Comparison of ENCODE assay signal across 15 mouse cellular contexts in genomic region chr3:37667119-37667467, GRCm38 (mm10). TPM values are rescaled to one million over a fixed set of nuclear protein-coding genes. Genes with fewer than 3 reads are reported as not detected.
DNase-seq lines count a peak whose midpoint lies in the region; ATAC-seq lines count a peak whose summit lies in the region.
"Had no signal": no experiment of that assay in that cellular context is flagged by ENCODE, and none has a peak within 500 bp of the region (broad histone marks: within the 10 kb centered on the region; RNA-seq: fewer than 3 reads in every experiment).

No protein-coding gene starts in this region.

- WGBS in forebrain, embryonic 12.5 days: 22% methylated on average over 2 of the region's 2 CpGs
- WGBS in forebrain, embryonic 14.5 days: 21% methylated on average over 2 of the region's 2 CpGs
- 33% methylated on average over 2 of the region's 2 CpGs for WGBS in liver, embryonic 12.5 days (ENCODE audit: insufficient replicate concordance)
- WGBS in neural tube, embryonic 12.5 days: 17% methylated on average over 2 of the region's 2 CpGs

- no peak overlapping the region for H3K27ac ChIP-seq in forebrain, embryonic 12.5 days
- no peak overlapping the region for H3K27ac ChIP-seq in forebrain, embryonic 14.5 days (ENCODE audit: low read depth, low read length)
- H3K27ac ChIP-seq in liver, embryonic 12.5 days: no peak overlapping the region
- H3K27ac ChIP-seq in neural tube, embryonic 12.5 days: no peak overlapping the region
- H3K27ac ChIP-seq: hindbrain, embryonic 15.5 days; left cerebral cortex, adult 2 months; liver, embryonic 15.5 days; neural tube, embryonic 13.5 days had no signal

- peaks cover 14% of the 10 kb centered on the region for H3K9me3 ChIP-seq in forebrain, embryonic 12.5 days
- H3K9me3 ChIP-seq in forebrain, embryonic 14.5 days (replicated peaks; ENCODE audit: control insufficient read depth, low read length): peaks cover 14% of the 10 kb centered on the region; the same call in 1 of the 2 replicates
- no peaks in the 10 kb centered on the region for H3K9me3 ChIP-seq in liver, embryonic 12.5 days (replicated peaks)
- H3K9me3 ChIP-seq in neural tube, embryonic 12.5 days: peaks cover 10% of the 10 kb centered on the region
- H3K9me3 ChIP-seq: liver, embryonic 15.5 days had no signal

- 0 out of 2 replicates have a peak overlapping the region, but pooled peaks have one; percentile 1 for H3K4me2 ChIP-seq in forebrain, embryonic 12.5 days
- H3K4me2 ChIP-seq in forebrain, embryonic 14.5 days (ENCODE audit: low read length): no peak overlapping the region
- peak overlapping the region; percentile 20; the same call in 1 of the 2 replicates for H3K4me2 ChIP-seq in liver, embryonic 12.5 days
- H3K4me2 ChIP-seq in neural tube, embryonic 12.5 days (replicated peaks): peak overlapping the region; percentile 25; the same call in 1 of the 2 replicates
- H3K4me2 ChIP-seq: hindbrain, embryonic 15.5 days; liver, embryonic 15.5 days; neural tube, embryonic 13.5 days had no signal

- 0 out of 2 replicates have a peak, but pooled peaks cover 4% of the 10 kb centered on the region for H3K27me3 ChIP-seq in forebrain, embryonic 12.5 days
- H3K27me3 ChIP-seq in forebrain, embryonic 14.5 days (replicated peaks; ENCODE audit: control insufficient read depth, insufficient read depth, low read length): no peaks in the 10 kb centered on the region
- peaks cover 33% of the 10 kb centered on the region for H3K27me3 ChIP-seq in liver, embryonic 12.5 days (replicated peaks)
- 0 out of 2 replicates have a peak, but pooled peaks cover 13% of the 10 kb centered on the region for H3K27me3 ChIP-seq in neural tube, embryonic 12.5 days (replicated peaks)

- H3K4me1 ChIP-seq in forebrain, embryonic 12.5 days: peaks cover 18% of the 10 kb centered on the region
- no peaks in the 10 kb centered on the region for H3K4me1 ChIP-seq in forebrain, embryonic 14.5 days (ENCODE audit: control insufficient read depth, insufficient read depth, low read length)
- peaks cover 24% of the 10 kb centered on the region for H3K4me1 ChIP-seq in liver, embryonic 12.5 days
- peaks cover 17% of the 10 kb centered on the region for H3K4me1 ChIP-seq in neural tube, embryonic 12.5 days

- ATAC-seq in forebrain, embryonic 12.5 days (ENCODE audit: low FRiP score): peak; percentile 33; the same call in 1 of the 2 replicates
- ATAC-seq in forebrain, embryonic 14.5 days: no peak
- ATAC-seq in liver, embryonic 12.5 days: no peak
- ATAC-seq in neural tube, embryonic 12.5 days (ENCODE audit: low FRiP score, low read depth): no peak

- no peak overlapping the region for H3K4me3 ChIP-seq in forebrain, embryonic 12.5 days (replicated peaks)
- no peak overlapping the region for H3K4me3 ChIP-seq in forebrain, embryonic 14.5 days (ENCODE audit: low read depth, low read length)
- no peak overlapping the region for H3K4me3 ChIP-seq in liver, embryonic 12.5 days
- H3K4me3 ChIP-seq in neural tube, embryonic 12.5 days: no peak overlapping the region
- H3K4me3 ChIP-seq: erythroblast, embryonic 14.5 days; hindbrain, embryonic 15.5 days; left cerebral cortex, adult 2 months; liver, embryonic 15.5 days; neural tube, embryonic 13.5 days had no signal

- DNase-seq in forebrain, embryonic 14.5 days (ENCODE audit: low spot score): no peak
- no peak for DNase-seq in liver
- no peak for DNase-seq in neural tube, embryonic 10.5 days (ENCODE audit: extremely low spot score, low spot score)
- no peak for DNase-seq in cerebellum, adult 8-10 months
- DNase-seq in heart, postnatal 10 days: no peak
- DNase-seq: cerebellum, adult 9-10 months; thymus, postnatal 36 days had no signal

- H3K36me3 ChIP-seq in forebrain, embryonic 12.5 days (replicated peaks): no peaks in the 10 kb centered on the region
- H3K36me3 ChIP-seq in forebrain, embryonic 14.5 days (ENCODE audit: control insufficient read depth, insufficient read depth, low read length): no peaks in the 10 kb centered on the region
- H3K36me3 ChIP-seq in liver, embryonic 12.5 days: no peaks in the 10 kb centered on the region
- H3K36me3 ChIP-seq in neural tube, embryonic 12.5 days: no peaks in the 10 kb centered on the region
- H3K36me3 ChIP-seq: hindbrain, embryonic 15.5 days; liver, embryonic 15.5 days; neural tube, embryonic 13.5 days had no signal

- intact Hi-C loops in heart, postnatal 10 days (cut with DNase I): no loop called here

- H3K9ac ChIP-seq in forebrain, embryonic 12.5 days: no peak overlapping the region
- H3K9ac ChIP-seq in forebrain, embryonic 14.5 days (ENCODE audit: low read length): no peak overlapping the region
- H3K9ac ChIP-seq in liver, embryonic 12.5 days: no peak overlapping the region
- H3K9ac ChIP-seq in neural tube, embryonic 12.5 days: no peak overlapping the region
- H3K9ac ChIP-seq: hindbrain, embryonic 15.5 days; liver, embryonic 15.5 days had no signal

RNA-seq across cellular contexts. Expression of gene Spry1, which starts 27.3 kb away (rescaled TPM):
- polyA plus RNA-seq in forebrain, embryonic 12.5 days (2016; fragmentation: Nextera tagmentation; extraction: Ambion mirVana): 13.5 and 13.7 TPM in 2 replicates
- polyA plus RNA-seq in forebrain, embryonic 14.5 days (2014; fragmentation: Nextera tagmentation; extraction: Ambion mirVana): 6.0 and 7.3 TPM in 2 replicates
- polyA plus RNA-seq in liver, embryonic 12.5 days (2016; fragmentation: Nextera tagmentation; extraction: Ambion mirVana): 4.3 and 4.7 TPM in 2 replicates
- 5.0 and 6.9 TPM in 2 replicates for polyA plus RNA-seq in neural tube, embryonic 12.5 days (2016; fragmentation: Nextera tagmentation; extraction: Ambion mirVana)
- 10 to 100 TPM; 41.9 to 48.3 TPM for total RNA-seq in heart, postnatal 10 days (2021)

RNA-seq across cellular contexts. Expression of gene Gm5148, which starts 57.2 kb away (rescaled TPM):
- polyA plus RNA-seq in forebrain, embryonic 12.5 days (2016; fragmentation: Nextera tagmentation; extraction: Ambion mirVana): 3.7 and 4.3 TPM in 2 replicates
- polyA plus RNA-seq in forebrain, embryonic 14.5 days (2014; fragmentation: Nextera tagmentation; extraction: Ambion mirVana): 7.4 and 8.8 TPM in 2 replicates
- polyA plus RNA-seq in liver, embryonic 12.5 days (2016; fragmentation: Nextera tagmentation; extraction: Ambion mirVana): 2.7 and 3.1 TPM in 2 replicates
- polyA plus RNA-seq in neural tube, embryonic 12.5 days (2016; fragmentation: Nextera tagmentation; extraction: Ambion mirVana): 2.7 and 3.1 TPM in 2 replicates
- total RNA-seq in heart, postnatal 10 days (2021): under 1 TPM in 1 of 2 experiments, not detected in 1; 0.38 TPM
